9 mouse cellular contexts compared by ENCODE assay signal in genomic region chr13:56438211-56439075, GRCm38 (mm10). TPM values are rescaled to one million over a fixed set of nuclear protein-coding genes. Genes with fewer than 3 reads are reported as not detected.
DNase-seq lines count a peak whose midpoint lies in the region; ATAC-seq and TF ChIP-seq lines count a peak whose summit lies in the region.
"Had no signal": no experiment of that assay in that cellular context is flagged by ENCODE, and none has a peak within 500 bp of the region (broad histone marks: within the 10 kb centered on the region; RNA-seq: fewer than 3 reads in every experiment).

TSS of gene Slc25a48 (plus strand) at chr13:56438355.

- peak within 1 kb of the TSS; percentile 65 for H3K9ac ChIP-seq in embryonic facial prominence, embryonic 13.5 days
- peak within 1 kb of the TSS; percentile 24; the same call in 1 of the 2 replicates for H3K9ac ChIP-seq in hindbrain, embryonic 11.5 days (ENCODE audit: low read depth, low read length)
- H3K9ac ChIP-seq in limb, embryonic 12.5 days (replicated peaks), result peak within 1 kb of the TSS; percentile 44; the same call in 1 of the 2 replicates
- H3K9ac ChIP-seq in midbrain, embryonic 12.5 days (replicated peaks), result 0 out of 2 replicates have a peak within 1 kb of the TSS, but pooled peaks have one; percentile 34

- H3K4me1 ChIP-seq in embryonic facial prominence, embryonic 13.5 days, result peaks cover 36% of the 10 kb centered on the region
- peaks cover 9% of the 10 kb centered on the region; the same call in 1 of the 2 replicates for H3K4me1 ChIP-seq in hindbrain, embryonic 11.5 days (replicated peaks; ENCODE audit: control insufficient read depth, insufficient read depth, low read length)
- H3K4me1 ChIP-seq in limb, embryonic 12.5 days (replicated peaks), result peaks cover 19% of the 10 kb centered on the region
- peaks cover 20% of the 10 kb centered on the region for H3K4me1 ChIP-seq in midbrain, embryonic 12.5 days

- no peak within 1 kb of the TSS for H3K27ac ChIP-seq in left cerebral cortex, adult 2 months
- H3K27ac ChIP-seq in embryonic facial prominence, embryonic 13.5 days, result no peak within 1 kb of the TSS
- H3K27ac ChIP-seq in hindbrain, embryonic 11.5 days (ENCODE audit: low read depth, low read length), result no peak within 1 kb of the TSS
- no peak within 1 kb of the TSS for H3K27ac ChIP-seq in limb, embryonic 12.5 days
- H3K27ac ChIP-seq in midbrain, embryonic 12.5 days (replicated peaks), result no peak within 1 kb of the TSS

- H3K27me3 ChIP-seq in embryonic facial prominence, embryonic 13.5 days, result peaks cover 67% of the 10 kb centered on the region
- peaks cover 45% of the 10 kb centered on the region for H3K27me3 ChIP-seq in hindbrain, embryonic 11.5 days (ENCODE audit: control insufficient read depth, insufficient read depth, low read length)
- H3K27me3 ChIP-seq in limb, embryonic 12.5 days, result peaks cover 70% of the 10 kb centered on the region
- H3K27me3 ChIP-seq in midbrain, embryonic 12.5 days, result peaks cover 68% of the 10 kb centered on the region

- intact Hi-C loops in left cerebral cortex, adult 2 months (cut with DNase I), result no loop called here

- no peak for ATAC-seq in embryonic facial prominence, embryonic 13.5 days (ENCODE audit: insufficient number of reproducible peaks, insufficient read depth, low FRiP score, low TSS enrichment, low read depth)
- no peak for ATAC-seq in hindbrain, embryonic 11.5 days (ENCODE audit: low FRiP score)
- no peak for ATAC-seq in limb, embryonic 12.5 days (ENCODE audit: insufficient number of reproducible peaks, insufficient read depth, low FRiP score, low TSS enrichment, low read depth)
- ATAC-seq in midbrain, embryonic 12.5 days (ENCODE audit: low FRiP score, low read depth), result no peak

- TF ChIP-seq CTCF in left cerebral cortex, adult 2 months (IDR thresholded peaks at IDR 0.05), result no peak

- no peaks in the 10 kb centered on the region for H3K9me3 ChIP-seq in embryonic facial prominence, embryonic 13.5 days
- H3K9me3 ChIP-seq in hindbrain, embryonic 11.5 days (ENCODE audit: control insufficient read depth, low read length), result no peaks in the 10 kb centered on the region
- H3K9me3 ChIP-seq in limb, embryonic 12.5 days, result no peaks in the 10 kb centered on the region
- H3K9me3 ChIP-seq in midbrain, embryonic 12.5 days, result no peaks in the 10 kb centered on the region

- DNase-seq in left cerebral cortex, adult 2 months (ENCODE audit: extremely low spot score in 1 of 2, low spot score in 2 of 2), result peak in 1 of 2 experiments; percentile 42
- no peak for DNase-seq in left cerebral cortex, adult 8-10 months (ENCODE audit: low spot score in 2 of 2)
- DNase-seq in hindbrain, embryonic 11.5 days (ENCODE audit: low spot score), result peak; percentile 40
- DNase-seq in thymus, postnatal 14 days, result no peak
- DNase-seq in spleen, adult 18-20 months, result no peak

- H3K4me3 ChIP-seq in left cerebral cortex, adult 2 months, result peak within 1 kb of the TSS; percentile 15; the same call in 1 of the 2 replicates
- peak within 1 kb of the TSS; percentile 47 for H3K4me3 ChIP-seq in embryonic facial prominence, embryonic 13.5 days
- H3K4me3 ChIP-seq in hindbrain, embryonic 11.5 days (ENCODE audit: low read depth, low read length), result peak within 1 kb of the TSS; percentile 27; the same call in 1 of the 2 replicates
- peak within 1 kb of the TSS; percentile 43 for H3K4me3 ChIP-seq in limb, embryonic 12.5 days (replicated peaks)
- peak within 1 kb of the TSS; percentile 28 for H3K4me3 ChIP-seq in midbrain, embryonic 12.5 days

- H3K4me2 ChIP-seq in embryonic facial prominence, embryonic 13.5 days, result peak within 1 kb of the TSS; percentile 79
- H3K4me2 ChIP-seq in hindbrain, embryonic 11.5 days (replicated peaks; ENCODE audit: low read depth, low read length), result peak within 1 kb of the TSS; percentile 44
- H3K4me2 ChIP-seq in limb, embryonic 12.5 days, result peak within 1 kb of the TSS; percentile 79
- H3K4me2 ChIP-seq in midbrain, embryonic 12.5 days (replicated peaks), result peak within 1 kb of the TSS; percentile 50

- H3K36me3 ChIP-seq in embryonic facial prominence, embryonic 13.5 days, result no peaks in the 10 kb centered on the region
- no peaks in the 10 kb centered on the region for H3K36me3 ChIP-seq in hindbrain, embryonic 11.5 days (ENCODE audit: control insufficient read depth, insufficient read depth, low read length)
- H3K36me3 ChIP-seq in limb, embryonic 12.5 days, result no peaks in the 10 kb centered on the region
- H3K36me3 ChIP-seq in midbrain, embryonic 12.5 days, result no peaks in the 10 kb centered on the region
- H3K36me3 ChIP-seq: G1E had no signal

- 5% methylated on average over 51 of the region's 51 CpGs for WGBS in embryonic facial prominence, embryonic 13.5 days
- WGBS in hindbrain, embryonic 11.5 days, result 4% methylated on average over 51 of the region's 51 CpGs
- WGBS in limb, embryonic 12.5 days, result 3% methylated on average over 51 of the region's 51 CpGs
- 6% methylated on average over 51 of the region's 51 CpGs for WGBS in midbrain, embryonic 12.5 days

RNA-seq across cellular contexts. Expression of gene Slc25a48, which starts in this region (rescaled TPM):
- total RNA-seq in left cerebral cortex, adult 2 months (2021), result not detected
- total RNA-seq in left cerebral cortex, adult 8-10 months (2022), result under 1 TPM in 2 of 4 experiments, not detected in 2; 0.09 to 0.11 TPM
- polyA plus RNA-seq in embryonic facial prominence, embryonic 13.5 days (2015; fragmentation: Nextera tagmentation; extraction: Ambion mirVana), result 0.32 and 0.42 TPM in 2 replicates
- 0.05 and 0.06 TPM in 2 replicates for polyA plus RNA-seq in hindbrain, embryonic 11.5 days (2014; fragmentation: Nextera tagmentation; extraction: Ambion mirVana)
- 0.10 TPM in 2 replicates for polyA plus RNA-seq in limb, embryonic 12.5 days (2016; fragmentation: Nextera tagmentation; extraction: Ambion mirVana)
- polyA plus RNA-seq in midbrain, embryonic 12.5 days (2016; fragmentation: Nextera tagmentation; extraction: Ambion mirVana), result not detected in 2 replicates
- polyA plus RNA-seq: G1E had no signal

Comparison
In these comparisons a context has a peak if more than half of its experiments do, and no peak if none do; other contexts are left out.
1. Peak in DNase-seq, H3K4me3 ChIP-seq, H3K9ac ChIP-seq and H3K4me2 ChIP-seq in hindbrain, embryonic 11.5 days; RNA of the gene not detected or under 1 TPM.